Mouse (Mus musculus): ENCODE results near the gene Xpo1. TPM values are rescaled to one million over a fixed set of nuclear protein-coding genes. Genes with fewer than 3 reads are reported as not detected.
"Not testable (repeated sequence)": the region's sequence is repeated elsewhere in the genome, so short reads cannot be mapped to it uniquely, and the experiment has no call there.

Xpo1 gene
- total RNA-seq, 2 experiments from 2014 or later, result 72.4 to 80.0 TPM

DNA sequence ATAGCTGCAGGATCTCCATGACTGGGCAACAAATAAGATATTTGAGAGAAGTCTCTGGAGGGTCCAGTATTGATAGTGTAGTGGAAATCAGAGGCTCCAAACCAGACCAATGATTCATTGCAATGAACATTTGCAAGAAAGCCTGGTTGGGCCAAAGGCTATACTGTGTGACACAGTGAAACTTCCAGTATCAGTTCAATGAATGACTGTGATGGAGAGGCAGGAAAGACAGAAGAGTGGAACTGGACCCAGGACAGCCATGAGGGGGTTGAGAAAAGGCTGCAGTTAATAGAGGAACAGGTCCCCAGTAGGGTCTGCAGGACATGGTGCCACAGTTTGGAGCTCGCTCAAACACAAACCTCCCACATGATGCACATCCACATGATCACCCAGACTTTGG, 44.1 kb downstream of the Xpo1 start:
- DNase-seq, result no peak

DNA sequence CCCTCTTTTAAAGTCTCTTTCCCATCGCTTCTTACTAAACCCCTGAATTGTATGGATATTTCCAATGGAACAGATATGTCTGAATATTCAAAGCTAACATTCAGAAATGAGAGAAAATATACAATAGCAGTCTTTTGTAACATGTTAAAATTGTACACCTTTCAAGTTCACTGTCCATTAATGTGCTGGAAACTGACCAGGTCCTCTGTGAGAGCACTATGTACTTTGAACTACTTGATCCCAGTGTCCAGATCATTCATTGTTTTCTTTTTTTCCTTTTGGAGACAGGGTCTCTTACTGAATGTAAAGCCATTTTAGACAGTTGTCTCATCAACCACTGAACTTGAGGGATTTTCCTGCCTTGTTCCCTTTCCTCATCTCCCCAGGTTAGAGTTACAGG, 47.3 kb downstream of the Xpo1 start:
- no peak for DNase-seq

GRCm38 (mm10) chr11:23305101-23305672, 49.3 kb downstream of the Xpo1 start:
- not testable (repeated sequence) for DNase-seq

DNA sequence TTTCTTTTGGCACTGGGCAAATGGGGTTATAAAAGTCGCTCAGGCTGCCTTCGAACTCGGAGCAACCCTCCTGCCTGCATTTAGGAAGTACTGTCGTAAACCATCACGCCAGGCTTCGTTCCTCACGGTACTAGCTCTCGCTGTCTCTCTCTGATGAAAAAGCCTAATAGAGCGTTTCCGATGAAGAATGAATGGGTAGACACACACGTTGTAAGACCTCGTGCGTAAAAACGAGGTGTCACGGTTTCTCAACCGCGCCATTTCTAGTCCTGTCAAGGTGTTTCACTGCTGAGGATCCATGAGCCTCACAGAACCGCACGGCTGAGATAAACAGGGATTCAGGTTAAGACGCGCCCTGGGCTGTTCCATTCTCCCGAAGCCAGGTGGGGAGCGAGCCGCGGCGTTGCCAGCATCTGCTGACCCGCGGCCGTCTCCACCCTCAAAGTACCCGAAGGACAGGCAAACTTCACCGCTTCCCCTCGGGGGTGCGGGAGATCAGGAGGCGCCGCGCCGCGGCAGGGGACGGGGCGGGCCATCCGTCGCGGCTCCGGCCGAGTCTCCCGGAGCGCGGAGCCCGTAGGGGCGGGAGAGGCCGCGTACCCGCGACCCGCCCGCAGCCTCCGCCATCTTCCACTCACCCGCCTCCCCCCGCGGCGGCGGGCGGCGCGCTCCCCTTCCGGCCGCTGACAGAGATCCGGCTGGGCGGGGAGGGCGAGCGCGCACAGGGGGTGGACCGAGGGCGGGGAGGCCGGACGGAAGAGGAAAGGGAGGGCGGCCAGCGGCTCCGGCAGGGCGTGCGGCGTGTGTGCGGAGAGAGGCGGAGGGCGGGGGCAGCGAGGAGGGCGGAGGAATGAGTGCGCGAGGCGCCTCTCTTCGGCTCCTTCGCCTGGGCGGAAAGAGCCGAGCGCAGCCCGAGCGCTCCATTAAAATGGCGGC, 50.1 kb downstream of the Xpo1 start:
- DNase-seq, result peak; percentile 97

DNA sequence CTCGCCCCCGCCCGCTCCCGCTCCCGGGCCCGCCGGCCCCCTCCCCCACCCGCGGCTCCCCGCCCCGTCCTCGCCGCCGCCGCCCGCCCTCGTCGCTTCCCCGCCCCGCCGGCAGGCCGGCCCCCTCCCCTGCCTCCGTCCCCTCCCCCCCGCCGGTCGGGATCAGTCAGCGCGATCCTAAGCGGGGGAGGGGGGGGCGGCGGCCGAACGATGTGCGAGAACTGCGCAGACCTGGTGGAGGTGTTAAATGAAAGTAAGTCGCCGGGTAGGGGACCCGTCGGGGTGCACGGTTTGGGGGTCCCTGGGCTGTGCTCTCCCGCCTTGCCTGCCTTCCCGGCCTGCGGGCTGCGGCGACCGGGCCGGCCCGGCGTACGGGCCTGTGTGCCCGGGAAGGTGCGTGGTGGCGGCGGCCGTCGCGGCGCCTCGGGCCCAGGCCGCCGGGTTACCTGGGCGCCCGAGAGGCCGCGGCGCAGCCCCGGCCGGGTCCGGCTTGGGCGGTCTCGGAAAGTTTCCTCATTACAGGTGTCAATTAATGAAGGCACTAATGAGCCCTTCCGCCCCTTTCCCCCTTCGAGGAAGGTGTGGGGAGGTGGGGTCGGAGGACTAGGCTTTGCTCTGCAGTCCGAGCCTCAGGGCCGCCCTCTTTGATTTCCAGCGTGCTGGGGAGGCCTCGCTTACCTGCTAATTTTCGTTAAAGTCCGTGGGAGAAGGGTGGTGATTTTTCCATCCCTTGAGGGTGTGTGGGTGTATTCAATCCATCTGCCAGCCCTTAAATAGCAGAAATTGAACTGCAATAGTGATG, 51.1 kb downstream of the Xpo1 start, which contains the start of gene Usp34:
Gene Usp34 (plus strand): TSS at position 132 of the 802 bp plus-strand sequence.
- peak; percentile 81 for DNase-seq

DNA sequence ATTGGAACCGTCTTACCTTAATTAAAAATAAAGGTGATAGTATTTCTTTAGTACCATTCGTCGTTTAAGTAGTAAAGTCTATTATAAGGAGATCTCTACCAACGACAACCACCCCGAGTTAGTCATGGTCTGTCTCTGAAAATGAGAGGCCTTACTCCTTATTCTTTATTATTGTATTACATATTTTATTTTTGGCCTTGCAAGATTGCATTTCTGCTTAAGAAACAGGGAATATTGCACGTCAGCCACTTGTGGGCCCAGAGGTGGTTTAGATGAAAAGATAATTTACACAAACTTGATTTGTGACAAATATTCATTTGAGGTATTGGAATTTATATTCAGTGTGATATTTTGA, 51.7 kb downstream of the Xpo1 start:
- DNase-seq, result no peak

DNA sequence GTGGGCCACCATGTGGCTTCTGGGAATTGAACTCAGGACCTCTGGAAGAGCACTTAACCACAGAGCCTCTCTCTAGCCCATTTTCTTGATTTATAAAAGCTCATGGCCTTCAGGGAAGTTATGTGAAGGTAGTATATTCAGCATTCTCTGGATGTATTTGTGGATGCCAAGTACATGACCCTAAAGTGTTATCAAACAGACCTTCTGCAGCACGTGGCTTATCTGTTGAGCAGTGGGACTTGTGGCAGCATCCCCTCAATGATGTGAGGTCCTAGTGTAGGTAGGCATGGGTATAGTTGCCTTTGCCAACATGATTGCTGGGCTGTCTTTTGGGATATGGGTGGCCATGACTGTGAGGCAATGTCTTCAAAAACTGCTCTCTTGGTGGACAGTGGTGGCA, 57.7 kb downstream of the Xpo1 start:
- no peak for DNase-seq

DNA sequence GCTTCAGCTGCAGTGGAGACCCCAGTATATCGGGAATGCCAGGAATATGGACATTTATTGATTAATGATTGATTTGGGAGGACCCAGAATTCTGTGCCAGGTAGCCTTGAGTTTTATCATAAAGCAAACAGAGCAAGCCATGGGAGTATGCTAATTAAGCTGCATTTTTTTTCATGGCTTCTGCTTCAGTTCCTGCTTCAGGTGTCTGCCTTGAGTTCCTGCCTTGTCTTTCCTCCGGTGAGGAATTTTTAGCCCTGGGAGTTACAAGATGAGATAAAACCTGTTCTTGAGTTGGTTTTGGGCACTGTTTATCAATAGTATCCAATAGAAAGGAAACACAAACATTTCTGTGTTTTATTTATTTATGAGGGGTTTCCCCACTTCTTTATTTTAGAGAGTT, 73.6 kb downstream of the Xpo1 start:
- DNase-seq, result no peak

DNA sequence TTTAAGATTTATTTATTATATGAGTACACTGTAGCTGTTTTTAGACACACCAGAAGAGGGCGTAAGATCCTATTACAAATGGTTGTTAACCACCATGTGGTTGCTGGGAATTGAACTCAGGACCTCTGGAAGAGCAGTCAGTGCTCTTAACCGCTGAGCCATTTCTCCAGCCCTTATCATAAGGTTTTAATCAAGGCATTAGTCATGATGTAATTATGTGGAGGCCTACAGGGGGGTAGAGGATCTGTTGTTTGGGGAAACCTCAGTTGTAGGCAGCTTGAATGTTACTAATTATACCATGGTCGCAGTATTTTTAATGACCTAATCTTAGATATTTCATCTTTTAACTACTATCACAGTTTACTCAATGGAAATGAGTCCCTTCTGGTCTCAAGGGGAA, 76.3 kb downstream of the Xpo1 start:
- no peak for DNase-seq

DNA sequence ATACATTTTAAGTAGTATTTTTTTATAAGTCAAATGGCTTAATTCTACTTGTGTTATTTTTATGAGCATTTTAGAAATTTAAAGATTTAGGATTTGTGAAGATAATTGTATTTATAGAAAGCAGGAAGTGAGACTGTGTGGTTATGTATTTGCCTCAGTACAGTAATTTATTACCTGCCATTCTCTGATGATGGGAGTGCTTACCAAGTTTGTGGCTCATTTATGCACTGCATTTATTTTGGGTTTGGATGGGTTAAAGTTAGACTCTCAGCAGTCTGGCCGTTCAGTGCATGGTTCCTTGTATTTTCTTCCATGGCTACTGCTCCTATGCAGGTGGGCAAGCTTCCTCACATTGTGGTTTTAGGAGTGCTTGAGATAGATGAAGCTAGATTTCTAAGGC, 79.3 kb downstream of the Xpo1 start:
- DNase-seq, result no peak

Other genes starting within 250 kb of the Xpo1 start
- 1 to 10 TPM; 1.7 to 2.0 TPM for gene Fam161a, start 248.5 kb upstream of the Xpo1 start, total RNA-seq (2021)
- 10 to 100 TPM; 51.9 to 55.2 TPM for gene Usp34, start 50.9 kb downstream of the Xpo1 start, total RNA-seq (2021)
- gene Ahsa2, start 242.0 kb downstream of the Xpo1 start, total RNA-seq (2021), result 10 to 100 TPM; 39.5 to 39.9 TPM

Measured in heart, postnatal 4 days (tissue).